Mouse (Mus musculus): ENCODE results near the gene Wnt7a.

Gene Wnt7a

GRCm38 (mm10) chr6:91384415-91384814, 26.7 kb downstream of the Wnt7a start:
- in situ Hi-C loops (cut with MboI) = no loop called here

GRCm38 (mm10) chr6:91383871-91384270, 27.3 kb downstream of the Wnt7a start:
- in situ Hi-C loops (cut with MboI) = no loop called here

- in situ Hi-C loops (cut with MboI) = no loop called here
Measured at GRCm38 (mm10) chr6:91383303-91383702, 27.9 kb downstream of the Wnt7a start.

DNA sequence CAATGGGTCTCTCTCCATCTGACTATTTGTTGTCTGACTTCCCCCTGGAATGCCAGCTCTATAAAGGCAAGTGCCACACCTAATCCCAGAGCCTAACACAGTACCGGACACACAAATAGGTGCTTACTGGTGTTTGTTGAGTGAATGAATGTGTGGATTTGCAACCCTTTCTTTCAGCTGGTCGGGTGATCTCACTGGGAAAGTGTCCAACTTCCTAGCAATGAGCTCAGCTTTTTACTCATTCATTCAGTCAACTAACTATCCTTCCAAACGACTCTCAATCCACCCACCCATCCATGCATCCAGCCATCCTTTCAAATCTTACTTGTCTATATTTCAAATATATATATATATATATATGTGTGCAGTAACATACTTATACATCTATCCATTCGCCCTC, 31.3 kb downstream of the Wnt7a start:
- in situ Hi-C loops (cut with MboI) = no loop called here

GRCm38 (mm10) chr6:91379266-91379665, 31.9 kb downstream of the Wnt7a start:
- in situ Hi-C loops (cut with MboI) = no loop called here

DNA sequence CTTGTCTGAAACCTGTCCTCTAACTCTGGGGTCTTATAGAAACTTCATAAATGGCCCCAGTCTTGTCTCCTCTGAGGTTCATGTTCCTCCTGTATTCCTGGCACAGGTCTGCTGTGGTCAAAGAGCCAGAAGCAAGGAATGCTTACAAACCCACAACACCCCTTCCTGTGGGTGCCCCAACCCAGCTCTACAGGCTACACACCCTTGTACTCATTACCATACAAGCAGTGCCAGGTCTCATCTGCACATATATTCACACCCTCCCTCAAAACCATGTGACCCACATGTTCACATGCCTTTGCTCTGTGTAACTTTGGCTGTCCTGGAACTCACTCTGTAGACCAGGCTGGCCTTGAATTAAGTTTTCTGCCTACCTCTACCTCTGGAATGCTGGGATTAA, 38.2 kb downstream of the Wnt7a start:
- in situ Hi-C loops (cut with MboI) = no loop called here

- in situ Hi-C loops (cut with MboI) = no loop called here
Measured at GRCm38 (mm10) chr6:91372586-91372971, 38.6 kb downstream of the Wnt7a start.

GRCm38 (mm10) chr6:91371912-91372585, 39.1 kb downstream of the Wnt7a start:
- in situ Hi-C loops (cut with MboI) = no loop called here

DNA sequence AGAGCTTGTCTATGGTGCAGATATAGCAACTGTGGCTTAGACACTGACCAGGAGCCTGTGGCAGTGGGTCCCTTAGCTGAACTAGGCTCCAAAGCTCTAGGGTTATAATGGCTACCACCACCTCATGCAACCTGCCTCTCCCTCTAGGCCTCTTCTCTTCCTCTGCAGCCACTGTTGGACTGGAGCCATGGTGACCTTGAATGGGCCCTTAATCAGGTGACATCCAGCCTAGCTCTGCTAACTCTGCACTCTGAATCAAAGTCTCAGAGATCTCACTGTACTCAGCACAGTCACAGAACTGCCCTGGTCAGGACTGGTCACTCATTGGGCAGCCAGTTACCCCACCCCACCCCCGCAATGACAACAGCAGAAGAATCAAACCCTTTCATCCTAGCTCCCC, 44.4 kb downstream of the Wnt7a start:
- in situ Hi-C loops (cut with MboI) = no loop called here

DNA sequence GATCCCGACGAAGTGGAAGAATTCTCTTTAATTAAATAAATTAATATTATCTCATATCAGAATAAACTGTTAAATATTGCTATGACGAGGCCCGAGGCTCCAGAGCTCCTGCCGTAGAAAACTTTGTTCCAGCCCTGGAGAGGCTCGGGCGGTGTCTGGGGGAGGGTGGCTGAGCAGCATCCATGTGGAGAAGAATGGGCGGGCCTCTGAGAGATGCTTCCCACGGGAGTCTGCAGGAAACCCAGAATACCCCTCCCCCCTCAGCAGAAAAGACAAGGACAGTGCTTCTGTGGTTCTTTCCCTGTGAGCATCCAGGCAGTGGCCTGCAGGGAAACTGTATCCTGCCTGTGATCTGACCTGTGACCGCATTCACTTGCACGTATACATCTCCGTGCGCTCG, 45.7 kb downstream of the Wnt7a start:
- in situ Hi-C loops (cut with MboI) = no loop called here

GRCm38 (mm10) chr6:91362756-91363155, 48.4 kb downstream of the Wnt7a start:
- in situ Hi-C loops (cut with MboI) = no loop called here

DNA sequence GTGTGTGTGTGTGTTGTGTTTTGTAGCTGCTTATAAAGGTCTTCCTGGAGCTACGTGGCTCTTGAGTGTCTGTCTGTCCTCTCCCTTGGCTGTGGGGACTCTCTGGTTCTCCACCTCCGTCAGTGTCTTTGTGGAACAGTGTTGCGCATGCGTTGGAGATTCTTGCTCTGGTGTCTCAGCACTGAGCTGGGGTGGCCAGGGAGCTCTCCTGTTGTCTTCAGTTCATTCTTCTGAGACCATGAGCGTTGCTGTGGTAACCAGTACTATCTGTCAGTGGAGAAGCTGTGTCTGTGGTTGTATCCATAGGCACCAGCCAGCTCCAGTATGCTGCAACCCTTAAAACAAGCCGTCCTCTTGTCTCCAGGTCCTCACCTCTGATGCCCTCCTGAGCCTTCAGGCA, 50.2 kb downstream of the Wnt7a start:
- in situ Hi-C loops (cut with MboI) = no loop called here

DNA sequence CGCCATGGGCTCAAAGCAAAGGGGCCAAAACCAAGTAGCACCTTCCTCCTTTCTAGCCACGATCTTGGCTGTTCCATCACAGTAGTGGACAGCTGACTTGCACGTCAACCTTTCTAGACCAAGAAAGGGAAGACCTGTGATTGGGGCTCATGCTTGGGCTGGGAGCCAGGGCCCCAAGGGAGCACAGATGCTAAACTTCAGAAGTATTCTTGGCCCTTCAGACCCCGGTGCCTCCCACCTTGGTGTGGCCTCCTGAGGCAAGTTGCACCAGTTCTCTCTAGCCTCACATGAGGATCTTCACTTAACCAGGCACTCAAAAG, 50.8 kb downstream of the Wnt7a start:
- in situ Hi-C loops (cut with MboI) = no loop called here

GRCm38 (mm10) chr6:91359672-91360370, 51.3 kb downstream of the Wnt7a start:
- in situ Hi-C loops (cut with MboI) = no loop called here

DNA sequence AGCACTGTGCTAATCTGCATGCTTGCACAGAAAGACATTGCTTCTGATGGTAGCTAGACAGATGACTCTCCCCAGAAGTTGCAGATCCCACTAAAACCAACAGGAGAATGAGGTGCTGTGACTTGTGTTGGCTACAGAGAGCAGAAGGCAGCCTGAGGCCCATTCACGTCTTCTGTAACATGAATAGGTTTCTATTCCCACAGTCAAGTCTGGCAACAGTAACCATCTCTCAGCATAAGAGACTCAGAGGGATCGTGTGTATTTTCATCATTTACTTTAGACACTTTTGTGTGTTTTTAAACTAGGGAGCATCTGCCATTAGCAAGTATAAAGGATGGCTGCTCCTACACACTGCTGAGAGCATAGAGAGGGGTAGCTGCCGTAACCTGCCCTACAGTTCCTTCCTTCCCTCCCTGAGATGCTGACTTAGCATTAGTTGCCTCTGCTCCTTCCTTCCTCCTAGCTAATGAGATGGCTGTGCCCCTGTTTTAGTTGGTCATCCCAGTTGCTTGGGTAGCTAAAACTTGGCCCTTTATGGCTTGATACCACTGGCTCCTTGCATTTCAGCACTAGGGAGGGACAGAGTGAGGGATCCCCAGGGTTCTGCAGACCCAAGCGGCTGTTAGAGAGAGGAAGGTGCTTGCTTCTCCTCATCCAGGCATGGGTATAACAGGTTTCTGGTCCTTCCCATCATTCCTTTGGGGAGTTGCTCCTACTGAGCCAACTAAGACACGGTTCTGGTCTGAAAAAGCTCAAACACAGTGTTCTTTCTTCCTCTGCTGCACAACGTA, 52.1 kb downstream of the Wnt7a start:
- in situ Hi-C loops (cut with MboI) = no loop called here

DNA sequence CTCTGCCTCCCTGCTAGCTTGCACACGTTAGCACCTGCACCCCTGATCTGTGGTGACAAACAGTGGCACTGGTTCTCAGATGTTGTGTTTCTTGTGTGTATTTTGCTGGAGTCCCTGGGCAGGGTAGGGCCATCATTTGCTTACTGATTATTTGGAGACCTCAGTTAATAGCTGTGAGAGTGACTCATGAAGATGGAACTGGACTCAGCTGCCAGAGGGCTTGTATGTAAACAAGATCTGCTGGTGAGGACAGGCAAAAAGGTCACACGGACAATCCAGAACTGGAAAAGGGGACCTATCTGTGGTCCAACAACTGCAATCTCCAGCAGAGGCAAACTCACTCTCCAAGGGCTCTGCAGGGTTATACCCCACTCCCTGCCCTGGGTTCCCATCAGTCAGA, 52.8 kb downstream of the Wnt7a start:
- in situ Hi-C loops (cut with MboI) = no loop called here

GRCm38 (mm10) chr6:91357238-91357876, 53.8 kb downstream of the Wnt7a start:
- in situ Hi-C loops (cut with MboI) = no loop called here

DNA sequence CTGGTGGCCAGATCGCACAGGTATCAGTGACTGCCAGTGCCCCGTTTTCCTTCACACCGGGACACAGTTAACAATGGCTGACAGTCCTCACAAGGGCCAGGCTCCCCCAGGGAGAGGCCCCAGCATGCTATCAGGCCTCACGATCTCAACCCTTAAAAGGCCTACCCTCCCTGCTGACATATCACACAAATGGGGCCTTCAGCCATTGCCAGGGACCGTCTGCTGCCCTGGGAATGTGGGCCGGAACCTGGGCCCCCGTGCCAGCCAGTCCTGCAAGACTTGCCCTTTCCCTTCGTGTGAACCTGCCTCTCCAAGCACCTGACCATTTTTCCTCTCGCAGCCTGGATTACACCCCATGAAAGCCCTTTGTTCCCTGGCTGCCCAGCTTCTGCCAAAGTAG, 61.5 kb downstream of the Wnt7a start:
- in situ Hi-C loops (cut with MboI) = no loop called here

DNA sequence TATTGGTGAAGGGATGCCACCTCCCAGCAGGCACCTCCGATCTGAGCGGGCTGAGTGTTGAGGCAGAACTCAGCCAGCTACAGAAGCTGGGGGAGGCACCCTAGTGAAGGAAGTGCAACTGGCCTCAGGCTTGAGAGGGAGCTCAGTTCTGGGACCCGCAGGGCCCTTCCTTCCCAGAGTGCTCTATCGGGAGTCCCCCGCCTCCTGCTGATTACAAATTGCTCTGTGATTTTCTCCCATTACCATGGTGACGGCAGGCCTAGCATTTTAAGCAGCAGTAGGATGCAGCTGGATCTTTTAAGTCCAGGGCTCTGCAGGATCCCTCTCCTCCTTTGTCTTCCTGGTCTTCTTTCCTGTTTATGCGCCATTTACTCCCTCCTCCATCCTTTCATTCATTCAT, 63.4 kb downstream of the Wnt7a start:
- in situ Hi-C loops (cut with MboI) = no loop called here

GRCm38 (mm10) chr6:91346906-91347156, 64.3 kb downstream of the Wnt7a start:
- in situ Hi-C loops (cut with MboI) = no loop called here

DNA sequence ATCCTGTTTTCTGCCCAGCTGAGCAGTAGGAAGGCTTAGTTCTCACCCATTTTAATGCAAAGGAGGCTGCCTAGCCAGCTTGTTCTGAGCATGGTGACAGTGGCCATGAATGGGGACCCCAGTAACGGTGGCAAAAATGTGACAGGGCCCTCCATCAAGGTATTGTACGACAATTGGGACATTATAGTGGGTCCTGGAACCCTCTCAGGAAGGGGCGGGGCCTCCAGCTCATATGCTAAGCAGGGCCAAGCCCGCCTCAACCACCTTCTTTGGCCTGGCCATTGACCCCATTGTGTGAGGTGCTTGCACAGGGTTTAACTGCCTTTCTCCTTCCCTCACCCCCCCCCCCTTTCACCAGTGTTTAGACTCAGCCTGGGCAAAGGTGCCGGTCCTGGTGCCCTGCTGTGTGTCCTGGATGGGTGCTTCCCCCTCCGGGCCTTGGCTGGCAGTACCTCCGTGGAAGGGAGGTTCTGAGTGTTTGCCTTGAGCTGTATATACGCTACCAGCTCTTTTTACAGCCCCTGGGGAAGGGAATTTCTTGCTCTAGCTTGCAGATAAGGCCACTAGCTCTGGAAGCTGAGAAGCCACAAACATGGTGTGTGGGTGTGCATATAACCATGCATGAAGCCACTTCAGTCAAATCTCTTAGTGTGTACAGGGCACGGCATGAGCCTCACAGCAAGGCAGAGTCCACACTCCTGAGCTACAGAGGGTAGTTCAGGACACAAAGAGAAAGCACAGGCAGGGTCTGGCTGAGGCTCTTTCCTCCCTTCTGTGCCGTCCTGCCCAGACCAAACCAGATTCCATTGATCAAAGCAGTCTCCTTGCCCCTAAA, 64.9 kb downstream of the Wnt7a start:
- in situ Hi-C loops (cut with MboI) = no loop called here

DNA sequence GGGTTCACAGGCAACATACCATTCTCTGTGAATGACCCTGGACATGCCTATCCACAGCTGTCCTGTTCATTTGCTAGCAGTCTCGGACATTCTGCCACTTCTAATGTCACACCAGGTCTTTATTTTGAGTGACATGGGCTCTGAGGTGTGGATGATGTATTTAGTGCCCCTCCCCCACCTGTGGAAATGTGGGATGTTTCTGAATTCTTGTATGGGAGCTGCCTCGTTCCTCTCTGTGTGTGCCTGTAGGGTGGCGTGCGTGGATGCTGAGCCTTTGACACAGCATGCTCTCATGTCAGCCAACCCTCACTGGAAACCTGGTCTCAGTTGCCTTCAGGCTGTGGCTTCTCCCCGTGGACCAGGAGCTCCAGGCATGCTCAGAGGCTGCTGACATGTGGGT, 66.1 kb downstream of the Wnt7a start:
- in situ Hi-C loops (cut with MboI) = no loop called here

Data from mature B cell (primary cell).